Mouse (Mus musculus) liver, embryonic 14.5 days (tissue): ENCODE data around the gene Adcyap1r1.

Experiments used
- CTCF ChIP-seq: IDR thresholded peaks from 2 replicates; pipeline ENCODE4 v1.5.1; 2016; ENCODE audit warnings: antibody characterized with exemption, low read depth, control low read depth
- EP300 ChIP-seq: IDR thresholded peaks from 2 replicates; pipeline ENCODE4 v1.6.1; 2016; ENCODE audit warnings: antibody characterized with exemption, low read depth

DNA sequence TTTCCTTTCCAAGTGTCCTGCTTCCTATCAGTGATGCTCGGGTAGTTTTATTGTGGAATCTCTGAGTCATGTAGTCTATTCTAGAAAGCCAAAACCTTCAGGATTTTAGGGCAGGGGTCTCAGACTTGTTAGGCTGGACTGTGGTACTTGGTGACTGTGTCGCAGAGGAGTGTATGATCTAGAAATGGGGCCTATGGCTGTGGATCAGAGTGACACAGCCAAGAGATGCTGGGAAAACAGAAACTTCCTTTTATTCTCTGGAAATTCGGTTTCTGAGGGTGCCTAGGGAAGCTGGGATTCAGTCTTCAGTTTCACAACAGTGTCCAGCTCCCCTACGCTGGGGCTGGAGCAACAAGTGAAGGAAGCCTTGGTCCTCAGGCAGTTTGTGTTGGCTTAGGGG lies 7.1 kb upstream of the Adcyap1r1 start:
- TF ChIP-seq CTCF (no peak), EP300 (no peak)
